Mouse (Mus musculus): ENCODE measurements around the gene Ctnnal1.
"Not testable (repeated sequence)": the region's sequence is repeated elsewhere in the genome, so short reads cannot be mapped to it uniquely, and the experiment has no call there.

The Ctnnal1 gene

GRCm38 (mm10) chr4:56865003-56865511, at the start of gene Ctnnal1:
Gene Ctnnal1, minus strand, starts transcription at chr4:56865188.
- DNase-seq (ENCODE audit: low spot score) = peak; percentile 75

GRCm38 (mm10) chr4:56914761-56915160, 49.8 kb upstream of the Ctnnal1 start:
- no peak for DNase-seq (ENCODE audit: low spot score)

- DNase-seq (ENCODE audit: low spot score) = no peak
Observed at GRCm38 (mm10) chr4:56914338-56914737, 49.4 kb upstream of the Ctnnal1 start.

- no peak for DNase-seq (ENCODE audit: low spot score)
Observed at GRCm38 (mm10) chr4:56912382-56913001, 47.5 kb upstream of the Ctnnal1 start.

GRCm38 (mm10) chr4:56909568-56909967, 44.6 kb upstream of the Ctnnal1 start:
- DNase-seq (ENCODE audit: low spot score) = no peak

GRCm38 (mm10) chr4:56907671-56908070, 42.7 kb upstream of the Ctnnal1 start:
- DNase-seq (ENCODE audit: low spot score) = no peak

- no peak for DNase-seq (ENCODE audit: low spot score)
Observed at GRCm38 (mm10) chr4:56906926-56907325, 41.9 kb upstream of the Ctnnal1 start.

GRCm38 (mm10) chr4:56905507-56905906, 40.5 kb upstream of the Ctnnal1 start:
- no peak for DNase-seq (ENCODE audit: low spot score)

GRCm38 (mm10) chr4:56901671-56902070, 36.7 kb upstream of the Ctnnal1 start:
- DNase-seq (ENCODE audit: low spot score) = no peak

GRCm38 (mm10) chr4:56899216-56899615, 34.2 kb upstream of the Ctnnal1 start:
- DNase-seq (ENCODE audit: low spot score) = no peak

GRCm38 (mm10) chr4:56897511-56897910, 32.5 kb upstream of the Ctnnal1 start:
- DNase-seq (ENCODE audit: low spot score) = no peak

- DNase-seq (ENCODE audit: low spot score) = no peak
Observed at GRCm38 (mm10) chr4:56894196-56894595, 29.2 kb upstream of the Ctnnal1 start.

GRCm38 (mm10) chr4:56892501-56893115, 27.6 kb upstream of the Ctnnal1 start:
- DNase-seq (ENCODE audit: low spot score) = no peak

GRCm38 (mm10) chr4:56888483-56888882, 23.5 kb upstream of the Ctnnal1 start:
- no peak for DNase-seq (ENCODE audit: low spot score)

- no peak for DNase-seq (ENCODE audit: low spot score)
Observed at GRCm38 (mm10) chr4:56886286-56886979, 21.4 kb upstream of the Ctnnal1 start.

GRCm38 (mm10) chr4:56880036-56880703, 15.2 kb upstream of the Ctnnal1 start:
- DNase-seq (ENCODE audit: low spot score) = no peak

GRCm38 (mm10) chr4:56878971-56879370, 14.0 kb upstream of the Ctnnal1 start:
- no peak for DNase-seq (ENCODE audit: low spot score)

GRCm38 (mm10) chr4:56870541-56870940, 5.6 kb upstream of the Ctnnal1 start:
- DNase-seq (ENCODE audit: low spot score) = not testable (repeated sequence)

GRCm38 (mm10) chr4:56867761-56868160, 2.8 kb upstream of the Ctnnal1 start:
- DNase-seq (ENCODE audit: low spot score) = no peak

GRCm38 (mm10) chr4:56865971-56866370, 983 bp upstream of the Ctnnal1 start:
- no peak for DNase-seq (ENCODE audit: low spot score)

GRCm38 (mm10) chr4:56864417-56865001, 479 bp downstream of the Ctnnal1 start:
- DNase-seq (ENCODE audit: low spot score) = no peak

- no peak for DNase-seq (ENCODE audit: low spot score)
Observed at GRCm38 (mm10) chr4:56864016-56864415, 972 bp downstream of the Ctnnal1 start.

All from layer of hippocampus, adult 9-10 months (tissue).